Mouse (Mus musculus) intestine, postnatal 0 days (tissue): ENCODE measurements at regions not wholly inside any gene's neighbourhood (a gene's known extent, or its start where the extent isn't known, plus 50 kb on each side); places are given as distances from the start of the nearest gene placed in this dataset.

ENCODE experiments used
- ATAC-seq: fragments of 200-750 bp; cut with Nextera tagmentation; 2 replicates; pipeline ENCODE4 v1.8.0; 2017; ENCODE audit warnings: mild to moderate bottlenecking, moderate TSS enrichment, moderate library complexity
- H3K27ac ChIP-seq: fragments of 300-500 bp; sonication (generic); 2 replicates; pipeline ENCODE4 v1.5.1; 2014; ENCODE audit warnings: mild to moderate bottlenecking, low read depth, low read length, moderate library complexity
- H3K27me3 ChIP-seq: fragments of 300-500 bp; sonication (generic); replicated peaks from 2 replicates; pipeline ENCODE4 v1.6.1; 2014; ENCODE audit warnings: low read length, mixed read lengths; ENCODE audit not compliant: control insufficient read depth, insufficient read depth
- H3K36me3 ChIP-seq: fragments of 300-500 bp; sonication (generic); 2 replicates; pipeline ENCODE4 v1.6.1; 2014; ENCODE audit warnings: mild to moderate bottlenecking, moderate library complexity; ENCODE audit not compliant: control insufficient read depth, insufficient read depth
- H3K4me1 ChIP-seq: fragments of 300-500 bp; sonication (generic); replicated peaks from 2 replicates; pipeline ENCODE4 v1.6.1; 2014; ENCODE audit warnings: antibody characterized with exemption, low read length, mixed read lengths; ENCODE audit not compliant: control insufficient read depth, insufficient read depth
- H3K4me2 ChIP-seq: fragments of 300-500 bp; sonication (generic); replicated peaks from 2 replicates; pipeline ENCODE4 v1.6.1; 2014; ENCODE audit warnings: low read depth, mild to moderate bottlenecking, moderate library complexity
- H3K4me3 ChIP-seq: fragments of 300-500 bp; sonication (generic); 2 replicates; pipeline ENCODE4 v1.5.1; 2014; ENCODE audit warnings: low read depth, low read length
- H3K9ac ChIP-seq: fragments of 300-500 bp; sonication (generic); 2 replicates; pipeline ENCODE4 v1.6.1; 2014; ENCODE audit warnings: mild to moderate bottlenecking, low read depth, low read length
- H3K9me3 ChIP-seq: fragments of 300-500 bp; sonication (generic); 2 replicates; pipeline ENCODE4 v1.6.1; 2016; ENCODE audit warnings: mixed run types; ENCODE audit not compliant: control insufficient read depth
- CTCF ChIP-seq: sonication (generic); IDR thresholded peaks from 2 replicates; pipeline ENCODE4 v1.5.1; 2016; ENCODE audit warnings: low read depth, mild to moderate bottlenecking, control low read depth, antibody characterized with exemption, moderate library complexity
- WGBS: fragments of 180-500 bp; shearing (Covaris S2); extraction: QIAGEN DNeasy Blood & Tissue Kit; methylation state at CpG from one replicate; pipeline ENCODE4 v1.1.7; 2014; 5-methylcytosine and 5-hydroxymethylcytosine counted together

DNA sequence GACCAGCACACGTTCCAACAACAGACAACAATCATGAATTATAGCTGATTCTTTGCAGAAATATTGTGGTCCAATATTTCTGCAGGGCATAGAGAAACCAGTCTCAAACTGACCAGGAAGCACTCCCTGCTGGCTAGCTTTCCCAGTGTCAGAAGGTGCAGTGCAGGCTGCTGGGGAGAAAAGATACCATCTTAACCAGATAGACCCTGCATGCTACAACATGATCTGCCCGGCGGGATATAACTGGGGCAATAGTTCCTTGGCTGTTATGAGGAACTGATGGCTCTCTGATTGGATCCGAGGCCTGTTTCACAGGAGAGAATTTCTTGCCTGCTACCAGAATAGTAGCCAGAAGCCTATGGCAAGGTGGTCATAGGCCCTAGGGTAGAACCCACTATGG, 86.9 kb upstream of the Prok2 start:
- H3K27ac ChIP-seq, result no peak overlapping the region
- H3K9me3 ChIP-seq, result no peaks in the 10 kb centered on the region
- H3K4me1 ChIP-seq, result peaks cover 8% of the 10 kb centered on the region; the same call in 1 of the 2 replicates
- no peak overlapping the region for H3K4me3 ChIP-seq
- 87% methylated on average over 4 of the region's 4 CpGs for WGBS
- no peak for ATAC-seq
- no peak overlapping the region for H3K9ac ChIP-seq
- no peaks in the 10 kb centered on the region for H3K36me3 ChIP-seq
- H3K4me2 ChIP-seq, result no peak overlapping the region
- no peak for TF ChIP-seq CTCF
- H3K27me3 ChIP-seq, result no peaks in the 10 kb centered on the region

DNA sequence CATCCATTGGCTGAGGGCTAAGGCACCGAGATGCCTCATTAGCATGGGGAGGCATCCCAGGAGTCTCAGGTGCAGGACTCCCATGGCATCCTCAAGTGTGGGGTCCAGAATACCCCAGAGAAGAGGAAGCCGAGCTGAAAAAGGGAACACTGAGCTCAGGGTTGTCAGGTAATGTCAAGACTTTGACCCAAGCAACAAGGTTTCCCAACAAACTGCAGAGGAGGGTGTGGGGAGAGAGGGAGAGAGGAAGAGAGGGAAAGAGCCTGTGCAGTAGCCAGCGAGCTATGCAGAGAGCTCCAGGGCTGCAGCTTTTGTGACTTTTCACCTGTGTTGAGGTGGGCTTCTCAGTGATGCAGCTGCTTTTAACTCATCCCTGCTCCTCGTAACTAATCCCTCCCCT, 85.7 kb upstream of the Prok2 start:
- H3K36me3 ChIP-seq, result no peaks in the 10 kb centered on the region
- H3K4me3 ChIP-seq, result no peak overlapping the region
- H3K4me2 ChIP-seq, result no peak overlapping the region; the same call in 1 of the 2 replicates
- H3K9me3 ChIP-seq, result no peaks in the 10 kb centered on the region
- no peak for TF ChIP-seq CTCF
- ATAC-seq, result peak; percentile 80
- H3K9ac ChIP-seq, result no peak overlapping the region
- H3K27ac ChIP-seq, result peak overlapping the region; percentile 47; the same call in 1 of the 2 replicates
- H3K4me1 ChIP-seq, result peaks cover 8% of the 10 kb centered on the region; the same call in 1 of the 2 replicates
- WGBS, result 51% methylated on average over 4 of the region's 4 CpGs
- H3K27me3 ChIP-seq, result no peaks in the 10 kb centered on the region

DNA sequence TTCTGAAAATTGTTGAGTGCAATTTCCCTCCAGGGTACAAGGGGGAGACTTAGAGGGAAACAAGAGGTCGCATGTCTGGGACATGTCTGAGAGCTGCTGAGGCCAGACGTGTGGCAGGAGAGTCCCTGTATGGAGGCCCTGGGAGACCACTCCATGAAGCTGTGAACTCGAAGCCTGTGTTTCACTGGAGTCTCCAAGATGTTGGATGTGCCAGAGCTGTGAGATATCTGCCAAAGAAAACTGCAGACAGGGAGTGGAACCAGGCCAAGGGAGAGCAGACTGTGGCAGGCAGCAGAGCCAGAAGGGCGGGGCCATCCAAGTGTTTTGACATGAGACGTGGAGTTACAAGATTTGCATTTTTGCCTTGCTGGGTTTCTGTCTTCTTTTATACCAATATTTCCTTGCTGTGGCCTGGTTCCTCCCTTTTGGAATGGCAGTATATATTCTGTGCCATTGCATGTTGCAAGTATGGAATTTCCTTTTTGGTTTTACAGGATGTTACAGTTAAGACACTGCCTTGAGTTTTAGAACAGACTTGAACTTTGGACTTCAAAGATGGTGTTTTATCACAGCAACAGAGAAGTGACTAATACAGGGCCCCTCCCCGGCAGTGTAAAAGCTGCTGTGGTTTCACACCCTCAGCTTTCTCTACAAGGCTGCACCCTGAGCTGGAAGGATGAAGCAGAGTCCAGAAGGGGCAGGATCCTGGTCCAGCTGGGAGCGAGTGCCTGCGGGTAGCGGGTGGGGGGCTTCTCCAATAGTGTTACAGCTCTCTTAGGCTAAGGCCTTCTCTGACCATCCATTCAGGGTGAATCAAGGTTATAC, 85.0 kb upstream of the Prok2 start:
- H3K36me3 ChIP-seq, result no peaks in the 10 kb centered on the region
- no peaks in the 10 kb centered on the region for H3K9me3 ChIP-seq
- no peak overlapping the region for H3K9ac ChIP-seq
- 32% methylated on average over 9 of the region's 9 CpGs for WGBS
- peak; percentile 99 for ATAC-seq
- peak overlapping the region; percentile 62 for H3K27ac ChIP-seq
- peak; percentile 2; the same call in 1 of the 2 replicates for TF ChIP-seq CTCF
- peak overlapping the region; percentile 35 for H3K4me2 ChIP-seq
- no peak overlapping the region for H3K4me3 ChIP-seq
- peaks cover 8% of the 10 kb centered on the region; the same call in 1 of the 2 replicates for H3K4me1 ChIP-seq
- no peaks in the 10 kb centered on the region for H3K27me3 ChIP-seq

DNA sequence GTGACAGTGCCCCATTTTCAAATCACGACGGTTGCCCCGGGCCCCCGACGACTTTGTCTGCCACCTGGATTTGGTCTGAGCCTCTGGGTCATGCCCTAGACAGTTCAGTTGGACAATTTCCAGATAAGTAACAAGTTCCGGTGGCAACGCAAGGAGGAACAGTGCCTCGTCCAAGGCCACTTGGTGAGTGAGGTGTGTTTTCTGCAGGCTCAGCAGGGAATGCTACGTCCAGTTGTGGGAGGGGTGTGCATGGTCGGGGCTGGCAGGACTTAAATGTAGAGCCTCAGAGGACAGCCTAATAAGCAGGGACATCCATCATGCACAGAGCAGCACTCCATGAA, 78.7 kb upstream of the Prok2 start:
- WGBS, result 18% methylated on average over 10 of the region's 10 CpGs
- no peaks in the 10 kb centered on the region for H3K36me3 ChIP-seq
- no peaks in the 10 kb centered on the region for H3K27me3 ChIP-seq
- no peak overlapping the region for H3K4me3 ChIP-seq
- H3K4me2 ChIP-seq, result peak overlapping the region; percentile 47
- ATAC-seq, result peak; percentile 14; the same call in 1 of the 2 replicates
- TF ChIP-seq CTCF, result no peak
- H3K27ac ChIP-seq, result no peak overlapping the region
- H3K4me1 ChIP-seq, result 0 out of 2 replicates have a peak, but pooled peaks cover 5% of the 10 kb centered on the region
- no peak overlapping the region for H3K9ac ChIP-seq
- H3K9me3 ChIP-seq, result no peaks in the 10 kb centered on the region

DNA sequence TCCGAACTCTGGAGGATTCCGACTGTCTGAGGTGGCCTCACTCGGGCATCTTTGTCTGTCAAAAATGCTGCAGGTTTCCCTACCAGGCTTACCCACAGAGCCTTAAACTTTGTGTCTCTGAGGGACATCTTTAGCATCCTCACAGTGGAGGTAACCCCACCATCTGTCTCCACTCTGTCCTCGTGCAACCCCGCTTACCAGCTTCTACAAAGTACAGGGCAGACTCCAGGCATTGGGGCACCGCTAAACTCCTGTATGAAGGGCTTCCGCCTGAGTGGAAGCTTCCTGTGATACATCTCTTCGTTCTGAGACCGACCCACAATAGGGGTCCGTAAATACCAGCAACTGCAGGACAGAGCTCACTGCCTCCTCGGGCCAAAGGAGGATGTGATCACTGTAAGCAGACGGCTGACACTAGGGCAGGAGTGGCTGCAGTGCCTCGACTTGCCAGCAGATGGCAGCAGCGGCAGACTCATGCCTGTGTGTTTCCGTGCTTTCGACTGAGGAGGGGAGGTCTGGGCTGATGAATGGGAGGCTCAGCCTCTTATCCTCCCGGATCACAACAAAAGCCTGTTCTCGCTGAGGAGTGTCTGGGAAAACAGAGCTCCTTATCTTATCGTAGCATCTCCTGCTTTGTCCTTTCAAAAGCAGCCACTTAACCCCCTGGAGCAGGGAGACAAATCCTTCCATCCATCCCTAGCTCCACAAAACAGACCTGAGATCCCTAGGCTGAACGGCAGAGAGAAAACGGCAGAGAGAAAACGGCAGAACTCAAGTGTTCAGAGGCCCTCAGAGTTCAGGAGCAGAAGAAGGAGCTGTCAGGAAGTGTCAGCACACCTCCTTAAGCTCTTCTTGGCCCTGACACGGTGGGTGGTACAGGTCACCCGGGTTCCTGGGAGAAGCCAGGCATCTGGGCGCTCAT, 78.1 kb upstream of the Prok2 start:
- H3K27me3 ChIP-seq, result no peaks in the 10 kb centered on the region
- 0 out of 2 replicates have a peak, but pooled peaks cover 5% of the 10 kb centered on the region for H3K4me1 ChIP-seq
- WGBS, result 22% methylated on average over 25 of the region's 25 CpGs
- TF ChIP-seq CTCF, result peak; percentile 100
- no peak overlapping the region for H3K27ac ChIP-seq
- 0 out of 2 replicates have a peak overlapping the region, but pooled peaks have one; percentile 7 for H3K4me3 ChIP-seq
- no peak overlapping the region for H3K9ac ChIP-seq
- no peaks in the 10 kb centered on the region for H3K9me3 ChIP-seq
- no peaks in the 10 kb centered on the region for H3K36me3 ChIP-seq
- peak; percentile 67; the same call in 1 of the 2 replicates for ATAC-seq
- H3K4me2 ChIP-seq, result peak overlapping the region; percentile 47

DNA sequence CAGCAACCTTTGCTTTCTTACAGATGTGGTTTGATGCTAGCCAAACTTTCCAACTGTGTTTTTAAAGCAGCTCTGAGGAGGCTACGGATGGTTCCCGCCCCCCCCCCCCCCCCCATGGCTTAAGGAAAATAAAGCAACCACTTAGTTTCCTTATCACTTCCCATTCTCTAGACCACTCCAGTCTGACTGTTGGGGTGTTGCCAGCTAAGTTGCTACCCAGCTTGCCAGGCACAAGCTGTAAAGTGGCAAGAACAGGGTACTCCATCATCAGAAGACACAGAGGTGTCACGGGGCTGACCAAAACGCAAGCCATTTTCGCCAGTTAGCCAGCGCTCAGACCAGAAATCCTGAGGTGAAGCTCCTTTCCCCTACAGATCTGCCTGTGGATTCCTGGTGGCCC, 74.7 kb upstream of the Prok2 start:
- 0 out of 2 replicates have a peak, but pooled peaks cover 5% of the 10 kb centered on the region for H3K4me1 ChIP-seq
- H3K9ac ChIP-seq, result no peak overlapping the region
- no peak overlapping the region for H3K4me3 ChIP-seq
- H3K36me3 ChIP-seq, result no peaks in the 10 kb centered on the region
- TF ChIP-seq CTCF, result no peak
- WGBS, result 60% methylated on average over 6 of the region's 6 CpGs
- ATAC-seq, result no peak
- no peaks in the 10 kb centered on the region for H3K9me3 ChIP-seq
- H3K4me2 ChIP-seq, result no peak overlapping the region
- no peak overlapping the region for H3K27ac ChIP-seq
- no peaks in the 10 kb centered on the region for H3K27me3 ChIP-seq
